9 mouse cellular contexts compared by ENCODE assay signal in genomic region chr6:84477072-84477471, GRCm38 (mm10).
DNase-seq lines count a peak whose midpoint lies in the region; ATAC-seq and TF ChIP-seq lines count a peak whose summit lies in the region.
"Had no signal": no experiment of that assay in that cellular context is flagged by ENCODE, and none has a peak within 500 bp of the region (broad histone marks: within the 10 kb centered on the region; RNA-seq: fewer than 3 reads in every experiment).

No protein-coding gene starts in this region.

- no peak for DNase-seq in hindbrain, postnatal 0 days (ENCODE audit: low spot score)
- no peak for DNase-seq in hindbrain, embryonic 10.5 days (ENCODE audit: low spot score)
- DNase-seq in layer of hippocampus, adult 18-20 months (ENCODE audit: low spot score in 2 of 2), result no peak
- no peak for DNase-seq in urinary bladder, postnatal 14 days (ENCODE audit: low spot score)
- DNase-seq: thymus, adult 18-20 months had no signal

- no peak overlapping the region for H3K9ac ChIP-seq in hindbrain, postnatal 0 days (replicated peaks; ENCODE audit: low read length)
- no peak overlapping the region for H3K9ac ChIP-seq in neural tube, embryonic 14.5 days (replicated peaks; ENCODE audit: low read depth, low read length)
- H3K9ac ChIP-seq in neural tube, embryonic 15.5 days (replicated peaks), result no peak overlapping the region
- no peak overlapping the region for H3K9ac ChIP-seq in embryonic facial prominence, embryonic 15.5 days
- H3K9ac ChIP-seq: liver, embryonic 15.5 days had no signal

- no peak overlapping the region for H3K4me3 ChIP-seq in hindbrain, postnatal 0 days (ENCODE audit: low read length)
- no peak overlapping the region for H3K4me3 ChIP-seq in hindbrain, embryonic 10.5 days
- H3K4me3 ChIP-seq in neural tube, embryonic 14.5 days (ENCODE audit: low read depth, low read length), result no peak overlapping the region
- H3K4me3 ChIP-seq in neural tube, embryonic 15.5 days (replicated peaks), result no peak overlapping the region
- H3K4me3 ChIP-seq in embryonic facial prominence, embryonic 15.5 days (replicated peaks), result no peak overlapping the region
- H3K4me3 ChIP-seq: liver, embryonic 15.5 days had no signal

- H3K27ac ChIP-seq in hindbrain, postnatal 0 days, result no peak overlapping the region
- H3K27ac ChIP-seq in hindbrain, embryonic 10.5 days, result no peak overlapping the region
- H3K27ac ChIP-seq in neural tube, embryonic 14.5 days (ENCODE audit: low read depth, low read length), result no peak overlapping the region
- no peak overlapping the region for H3K27ac ChIP-seq in neural tube, embryonic 15.5 days (replicated peaks)
- peak overlapping the region; percentile 55; the same call in 1 of the 2 replicates for H3K27ac ChIP-seq in embryonic facial prominence, embryonic 15.5 days (replicated peaks)
- H3K27ac ChIP-seq: liver, embryonic 15.5 days had no signal

- H3K4me1 ChIP-seq in hindbrain, postnatal 0 days (ENCODE audit: insufficient read depth, low read length), result peaks cover 5% of the 10 kb centered on the region
- peaks cover 14% of the 10 kb centered on the region for H3K4me1 ChIP-seq in hindbrain, embryonic 10.5 days (replicated peaks)
- peaks cover 4% of the 10 kb centered on the region; the same call in 1 of the 2 replicates for H3K4me1 ChIP-seq in neural tube, embryonic 14.5 days (ENCODE audit: control insufficient read depth, insufficient read depth, low read length)
- H3K4me1 ChIP-seq in neural tube, embryonic 15.5 days, result peaks cover 13% of the 10 kb centered on the region
- H3K4me1 ChIP-seq in embryonic facial prominence, embryonic 15.5 days, result peaks cover 21% of the 10 kb centered on the region
- H3K4me1 ChIP-seq: liver, embryonic 15.5 days had no signal

- H3K4me2 ChIP-seq in hindbrain, postnatal 0 days (ENCODE audit: low read depth, low read length), result no peak overlapping the region
- H3K4me2 ChIP-seq in neural tube, embryonic 14.5 days (ENCODE audit: low read depth, low read length), result no peak overlapping the region
- no peak overlapping the region for H3K4me2 ChIP-seq in neural tube, embryonic 15.5 days
- H3K4me2 ChIP-seq in embryonic facial prominence, embryonic 15.5 days (replicated peaks), result peak overlapping the region; percentile 25
- H3K4me2 ChIP-seq: liver, embryonic 15.5 days had no signal

- no peak for TF ChIP-seq CTCF in hindbrain, postnatal 0 days (IDR thresholded peaks at IDR 0.05; ENCODE audit: low read depth)

- no peaks in the 10 kb centered on the region for H3K9me3 ChIP-seq in hindbrain, postnatal 0 days (ENCODE audit: low read length)
- no peaks in the 10 kb centered on the region for H3K9me3 ChIP-seq in hindbrain, embryonic 10.5 days
- no peaks in the 10 kb centered on the region for H3K9me3 ChIP-seq in neural tube, embryonic 14.5 days (ENCODE audit: control insufficient read depth, low read length)
- no peaks in the 10 kb centered on the region for H3K9me3 ChIP-seq in neural tube, embryonic 15.5 days (replicated peaks)
- H3K9me3 ChIP-seq in embryonic facial prominence, embryonic 15.5 days (replicated peaks), result no peaks in the 10 kb centered on the region
- H3K9me3 ChIP-seq: liver, embryonic 15.5 days had no signal

- WGBS in hindbrain, postnatal 0 days, result 35% methylated on average over 6 of the region's 6 CpGs
- WGBS in hindbrain, embryonic 10.5 days, result 50% methylated on average over 6 of the region's 6 CpGs
- WGBS in neural tube, embryonic 14.5 days, result 33% methylated on average over 6 of the region's 6 CpGs
- 28% methylated on average over 6 of the region's 6 CpGs for WGBS in neural tube, embryonic 15.5 days
- 10% methylated on average over 6 of the region's 6 CpGs for WGBS in embryonic facial prominence, embryonic 15.5 days

- peak; percentile 45; the same call in 1 of the 2 replicates for ATAC-seq in hindbrain, postnatal 0 days
- 0 out of 2 replicates have a peak, but pooled peaks have one; percentile 28 for ATAC-seq in neural tube, embryonic 14.5 days (ENCODE audit: low read depth)
- no peak for ATAC-seq in neural tube, embryonic 15.5 days (ENCODE audit: low FRiP score)
- ATAC-seq in embryonic facial prominence, embryonic 15.5 days (ENCODE audit: insufficient number of reproducible peaks, low FRiP score, low TSS enrichment, low read depth), result peak; percentile 61

- no peaks in the 10 kb centered on the region for H3K27me3 ChIP-seq in hindbrain, postnatal 0 days (ENCODE audit: insufficient read depth, low read length)
- peaks cover 7% of the 10 kb centered on the region; the same call in 1 of the 2 replicates for H3K27me3 ChIP-seq in hindbrain, embryonic 10.5 days (ENCODE audit: insufficient read depth, poor library complexity, severe bottlenecking)
- no peaks in the 10 kb centered on the region for H3K27me3 ChIP-seq in neural tube, embryonic 14.5 days (ENCODE audit: control insufficient read depth, insufficient read depth, low read length)
- H3K27me3 ChIP-seq in neural tube, embryonic 15.5 days (replicated peaks), result no peaks in the 10 kb centered on the region; the same call in 1 of the 2 replicates
- no peaks in the 10 kb centered on the region for H3K27me3 ChIP-seq in embryonic facial prominence, embryonic 15.5 days
- H3K27me3 ChIP-seq: liver, embryonic 15.5 days had no signal

- H3K36me3 ChIP-seq in hindbrain, postnatal 0 days (ENCODE audit: insufficient read depth, low read length), result no peaks in the 10 kb centered on the region
- no peaks in the 10 kb centered on the region for H3K36me3 ChIP-seq in hindbrain, embryonic 10.5 days
- no peaks in the 10 kb centered on the region for H3K36me3 ChIP-seq in neural tube, embryonic 14.5 days (ENCODE audit: control insufficient read depth, insufficient read depth, low read length)
- H3K36me3 ChIP-seq in neural tube, embryonic 15.5 days, result no peaks in the 10 kb centered on the region
- no peaks in the 10 kb centered on the region for H3K36me3 ChIP-seq in embryonic facial prominence, embryonic 15.5 days
- H3K36me3 ChIP-seq: liver, embryonic 15.5 days had no signal
